Mouse (Mus musculus) intestine, embryonic 16.5 days (tissue): ENCODE measurements around the gene Prkn. TPM values are rescaled to one million over a fixed set of nuclear protein-coding genes. Genes with fewer than 3 reads are reported as not detected.

ENCODE experiments used
- ATAC-seq: fragments of 200-750 bp; cut with Nextera tagmentation; 2 replicates; pipeline ENCODE4 v1.8.0; 2017; ENCODE audit warnings: moderate TSS enrichment, moderate library complexity
- H3K27ac ChIP-seq: fragments of 300-500 bp; sonication (generic); 2 replicates; pipeline ENCODE4 v1.5.1; 2014; ENCODE audit warnings: mild to moderate bottlenecking, low read length
- H3K27me3 ChIP-seq: fragments of 300-500 bp; sonication (generic); replicated peaks from 2 replicates; pipeline ENCODE4 v1.6.1; 2014; ENCODE audit warnings: low read length, control low read depth, mixed read lengths; ENCODE audit not compliant: control insufficient read depth, insufficient read depth
- H3K36me3 ChIP-seq: fragments of 300-500 bp; sonication (generic); 2 replicates; pipeline ENCODE4 v1.6.1; 2014; ENCODE audit warnings: low read length, control low read depth; ENCODE audit not compliant: control insufficient read depth, insufficient read depth
- H3K4me1 ChIP-seq: fragments of 300-500 bp; sonication (generic); 2 replicates; pipeline ENCODE4 v1.6.1; 2014; ENCODE audit warnings: low read length, control low read depth, mixed read lengths; ENCODE audit not compliant: control insufficient read depth, insufficient read depth
- H3K4me2 ChIP-seq: fragments of 300-500 bp; sonication (generic); 2 replicates; pipeline ENCODE4 v1.6.1; 2014; ENCODE audit warnings: low read depth, low read length, control low read depth
- H3K4me3 ChIP-seq: fragments of 300-500 bp; sonication (generic); 2 replicates; pipeline ENCODE4 v1.5.1; 2014; ENCODE audit warnings: mild to moderate bottlenecking, low read length
- H3K9ac ChIP-seq: fragments of 300-500 bp; sonication (generic); 2 replicates; pipeline ENCODE4 v1.6.1; 2014; ENCODE audit warnings: low read depth, low read length
- H3K9me3 ChIP-seq: fragments of 300-500 bp; sonication (generic); 2 replicates; pipeline ENCODE4 v1.6.1; 2016; ENCODE audit warnings: low read length, control low read depth; ENCODE audit not compliant: control insufficient read depth
- WGBS: fragments of 180-500 bp; shearing (Covaris S2); extraction: QIAGEN DNeasy Blood & Tissue Kit; methylation state at CpG from one replicate; pipeline ENCODE4 v1.1.7; 2014; 5-methylcytosine and 5-hydroxymethylcytosine counted together
- polyA plus RNA-seq: library from polyadenylated mRNA; unstranded; fragments of >200 nt; fragmentation: Nextera tagmentation; extraction: Ambion mirVana; gene quantifications from 2 replicates; pipeline ENCODE4 v1.2.1, GENCODE M21; 2015

The Prkn gene
- polyA plus RNA-seq, 1 experiment from 2014 or later: 1.3 TPM

DNA sequence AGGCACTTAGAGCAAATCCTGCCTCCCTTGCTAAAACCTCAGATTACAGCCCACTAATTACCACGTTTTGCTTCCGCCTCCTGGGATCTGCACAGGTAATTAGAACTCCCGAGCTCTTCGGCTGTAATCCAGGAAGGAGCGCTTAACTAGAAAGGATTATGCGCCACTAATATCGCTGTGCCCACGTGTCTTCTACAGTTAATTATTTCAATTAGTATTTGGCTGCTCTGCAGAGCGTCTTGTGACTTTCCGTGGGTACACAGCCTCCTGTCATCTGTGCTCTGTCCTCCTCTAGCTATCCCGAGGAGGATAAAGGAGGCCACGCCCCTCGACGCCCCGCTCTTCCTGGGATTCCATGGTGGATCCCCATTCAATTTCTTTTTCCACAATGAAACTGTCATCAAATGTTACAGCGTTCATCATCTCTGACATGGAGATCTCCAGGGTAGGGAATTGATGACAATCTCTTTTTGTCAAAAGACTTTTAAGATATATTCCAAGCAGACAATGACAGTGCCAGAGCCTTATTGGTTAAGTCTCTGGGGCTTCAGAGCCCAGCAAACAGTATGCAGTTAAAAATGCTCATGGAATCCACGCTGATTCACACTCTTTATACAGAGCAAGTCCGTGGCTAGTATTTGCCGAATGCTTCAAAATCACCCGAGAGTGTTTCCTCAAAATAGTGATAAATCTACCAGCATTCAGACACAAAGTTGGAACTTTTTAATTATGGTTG, 824.6 kb downstream of the Prkn start:
- H3K4me1 ChIP-seq: no peaks in the 10 kb centered on the region
- WGBS: 32% methylated on average over 20 of the region's 20 CpGs
- no peak overlapping the region for H3K9ac ChIP-seq
- H3K4me3 ChIP-seq: peak overlapping the region; percentile 12; the same call in 1 of the 2 replicates
- no peak for ATAC-seq
- no peak overlapping the region for H3K27ac ChIP-seq
- peak overlapping the region; percentile 14; the same call in 1 of the 2 replicates for H3K4me2 ChIP-seq
- no peaks in the 10 kb centered on the region for H3K36me3 ChIP-seq
- H3K9me3 ChIP-seq: no peaks in the 10 kb centered on the region
- H3K27me3 ChIP-seq: no peaks in the 10 kb centered on the region

DNA sequence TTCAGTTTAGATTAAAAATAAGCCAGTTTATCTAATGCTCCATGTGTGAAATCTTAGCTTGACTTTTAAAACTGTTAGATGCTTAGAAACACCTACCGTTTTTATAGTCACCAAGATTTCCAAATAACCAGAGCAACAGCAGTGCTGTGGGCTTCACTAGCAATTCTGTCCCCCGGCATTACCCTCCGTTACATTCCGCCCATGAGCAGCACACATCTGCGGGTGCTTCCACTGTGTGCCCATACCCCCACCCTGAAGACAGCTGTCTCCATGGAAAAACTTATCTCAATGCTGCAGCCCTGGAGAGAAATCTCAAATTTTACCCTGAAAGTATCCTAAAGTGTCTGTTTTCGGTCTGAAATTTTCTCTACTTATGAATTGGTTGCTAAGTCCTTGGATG, 839.5 kb downstream of the Prkn start:
- Histone ChIP-seq H3K9ac (no peak overlapping the region), H3K9me3 (no peaks in the 10 kb centered on the region), H3K27ac (no peak overlapping the region), H3K36me3 (no peaks in the 10 kb centered on the region), H3K4me2 (no peak overlapping the region), H3K27me3 (no peaks in the 10 kb centered on the region), H3K4me3 (no peak overlapping the region), H3K4me1 (no peaks in the 10 kb centered on the region)
- no peak for ATAC-seq
- WGBS: 88% methylated on average over 6 of the region's 6 CpGs

DNA sequence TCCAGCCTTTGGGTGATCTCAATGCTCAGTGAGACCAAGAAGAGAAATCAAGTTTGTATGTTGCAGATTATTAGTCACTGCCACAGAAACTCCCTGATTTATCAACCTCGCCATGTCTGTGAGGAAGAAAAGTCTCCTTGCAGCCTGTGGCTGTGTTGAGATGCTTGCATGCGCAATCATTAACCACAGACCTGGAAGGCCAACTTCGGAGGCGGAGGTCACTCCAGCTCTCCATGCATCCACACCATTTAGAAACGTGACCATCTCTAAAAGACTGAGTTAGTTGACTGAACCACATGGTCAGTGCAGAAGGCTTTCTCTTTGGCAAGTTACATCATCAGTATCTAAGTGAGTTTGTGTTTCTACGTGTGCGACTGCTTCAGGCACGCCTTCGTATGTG, 840.3 kb downstream of the Prkn start:
- WGBS: 78% methylated on average over 9 of the region's 9 CpGs
- H3K27me3 ChIP-seq: no peaks in the 10 kb centered on the region
- no peak for ATAC-seq

DNA sequence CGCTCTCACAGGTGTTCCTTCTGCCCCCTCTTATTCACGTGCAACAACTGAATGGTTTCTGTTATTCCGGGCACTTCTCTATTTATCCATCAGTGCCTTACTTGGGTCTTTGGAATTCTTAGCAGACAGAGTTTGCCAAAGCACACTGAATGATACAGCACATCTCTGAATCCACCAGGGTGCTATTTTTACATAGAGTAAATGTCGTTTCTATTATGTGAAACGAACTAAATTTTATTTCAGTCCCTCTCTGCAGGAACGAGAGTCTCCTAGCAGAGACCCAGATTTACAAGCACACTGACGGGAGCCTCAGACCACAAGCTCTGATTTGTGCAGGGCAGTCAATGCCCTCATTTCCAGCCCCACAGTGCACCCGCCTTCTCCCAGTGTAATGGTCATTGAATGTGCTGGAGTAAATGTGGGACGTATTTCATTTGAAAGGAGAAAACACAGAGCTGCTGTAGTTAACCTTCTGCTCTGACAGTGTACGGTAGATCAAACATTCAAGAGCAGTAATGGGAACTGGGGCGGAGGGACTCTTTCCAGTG, 841.7 kb downstream of the Prkn start:
- H3K27ac ChIP-seq: no peak overlapping the region
- H3K36me3 ChIP-seq: no peaks in the 10 kb centered on the region
- no peaks in the 10 kb centered on the region for H3K4me1 ChIP-seq
- no peaks in the 10 kb centered on the region for H3K9me3 ChIP-seq
- 56% methylated on average over 11 of the region's 11 CpGs for WGBS
- ATAC-seq: no peak
- H3K4me2 ChIP-seq: no peak overlapping the region
- no peak overlapping the region for H3K9ac ChIP-seq
- H3K27me3 ChIP-seq: no peaks in the 10 kb centered on the region
- H3K4me3 ChIP-seq: no peak overlapping the region

More for the DNA sequence above, 840.3 kb downstream of the Prkn start:
- H3K4me2 ChIP-seq: no peak overlapping the region
- H3K9ac ChIP-seq: no peak overlapping the region
- no peaks in the 10 kb centered on the region for H3K36me3 ChIP-seq
- H3K4me3 ChIP-seq: no peak overlapping the region
- no peak overlapping the region for H3K27ac ChIP-seq
- H3K9me3 ChIP-seq: no peaks in the 10 kb centered on the region
- no peaks in the 10 kb centered on the region for H3K4me1 ChIP-seq

DNA sequence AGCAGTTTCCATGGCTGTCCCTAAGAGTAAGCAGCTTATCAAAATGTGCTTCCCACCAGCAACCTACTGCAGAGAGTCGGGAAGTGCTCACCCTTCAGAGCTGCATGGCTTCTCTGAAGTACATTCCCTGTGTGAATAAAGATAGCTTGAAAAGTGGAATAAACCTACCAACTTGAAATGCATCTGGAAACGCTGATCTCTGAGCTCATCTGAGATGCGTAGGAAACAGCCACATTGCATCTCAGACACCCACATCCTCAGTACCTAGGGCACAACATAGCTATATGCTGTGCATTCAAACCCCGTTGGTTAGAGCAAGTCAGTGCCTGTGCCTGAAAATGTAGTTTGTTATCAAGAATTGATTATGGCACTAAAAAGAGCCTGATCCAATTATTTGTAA, 864.8 kb downstream of the Prkn start:
- H3K4me1 ChIP-seq: no peaks in the 10 kb centered on the region
- no peak overlapping the region for H3K9ac ChIP-seq
- H3K27me3 ChIP-seq: no peaks in the 10 kb centered on the region
- H3K4me2 ChIP-seq: no peak overlapping the region
- no peaks in the 10 kb centered on the region for H3K9me3 ChIP-seq
- no peaks in the 10 kb centered on the region for H3K36me3 ChIP-seq
- no peak overlapping the region for H3K4me3 ChIP-seq
- WGBS: 84% methylated on average over 4 of the region's 4 CpGs
- ATAC-seq: no peak
- H3K27ac ChIP-seq: no peak overlapping the region

DNA sequence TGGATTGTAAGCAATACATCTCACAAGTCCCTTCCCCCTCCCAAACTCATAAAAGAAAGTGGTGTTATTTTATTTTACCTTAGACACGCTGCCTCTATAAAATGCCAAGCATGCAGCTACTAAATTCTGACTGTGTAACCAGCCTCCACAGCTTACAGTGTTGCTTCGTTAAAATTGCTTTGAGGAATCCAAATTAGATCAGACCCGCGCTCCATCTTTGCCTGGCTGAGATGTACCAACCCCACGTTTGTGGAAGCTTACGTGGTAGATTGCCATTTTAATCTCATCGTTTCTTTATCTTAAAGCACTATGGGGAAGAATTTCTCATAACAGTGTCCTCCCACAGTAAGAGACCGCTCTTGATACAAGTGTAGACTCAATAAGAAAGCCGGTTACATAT, 865.6 kb downstream of the Prkn start:
- no peak overlapping the region for H3K4me3 ChIP-seq
- no peak for ATAC-seq

DNA sequence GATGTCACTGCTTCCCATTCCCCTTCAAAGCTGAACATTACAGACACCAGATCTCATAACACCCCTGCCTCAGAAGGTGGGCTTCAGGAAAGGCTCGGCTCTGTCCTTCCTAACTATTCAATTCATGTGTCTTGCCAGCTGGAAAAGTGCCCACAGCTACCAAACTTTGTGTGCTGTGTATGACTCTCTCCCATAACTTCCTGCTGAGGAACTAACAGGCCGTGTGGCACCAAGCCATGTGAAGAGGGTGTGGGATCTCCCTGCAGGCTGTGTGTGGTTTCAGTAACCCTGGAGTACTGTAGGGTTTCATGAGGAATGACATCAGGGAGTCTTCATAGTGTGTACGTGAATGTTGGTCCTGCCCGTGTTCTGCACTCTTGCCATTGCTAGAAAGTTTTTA, 871.9 kb downstream of the Prkn start:
- WGBS: 66% methylated on average over 4 of the region's 4 CpGs

More for the DNA sequence above, 865.6 kb downstream of the Prkn start:
- Histone ChIP-seq H3K27ac (no peak overlapping the region), H3K4me2 (no peak overlapping the region), H3K36me3 (no peaks in the 10 kb centered on the region), H3K9ac (no peak overlapping the region), H3K9me3 (no peaks in the 10 kb centered on the region), H3K4me1 (no peaks in the 10 kb centered on the region), H3K27me3 (no peaks in the 10 kb centered on the region)
- 81% methylated on average over 9 of the region's 9 CpGs for WGBS

DNA sequence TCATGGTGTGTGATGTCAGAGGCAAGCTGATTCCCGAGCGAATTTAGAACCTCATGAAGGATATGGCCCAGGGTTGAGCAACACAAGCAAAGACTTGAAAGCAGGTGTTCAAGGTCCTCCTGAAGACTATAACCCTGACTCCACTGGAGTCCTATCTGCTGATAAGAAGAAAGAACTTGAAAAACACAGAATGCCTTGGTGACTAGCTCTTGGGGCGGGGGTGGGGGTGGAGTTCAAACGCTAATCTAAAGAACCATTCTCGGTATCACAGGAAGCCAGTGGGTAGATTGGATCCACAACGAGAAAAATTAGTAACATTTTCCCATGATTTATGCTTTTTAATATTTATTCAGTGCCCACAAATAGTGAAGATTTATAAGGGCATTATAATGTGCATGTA, 879.6 kb downstream of the Prkn start:
- no peak for ATAC-seq

More for the DNA sequence above, 871.9 kb downstream of the Prkn start:
- ATAC-seq: no peak
- H3K27ac ChIP-seq: no peak overlapping the region
- no peaks in the 10 kb centered on the region for H3K27me3 ChIP-seq
- H3K9ac ChIP-seq: no peak overlapping the region
- no peaks in the 10 kb centered on the region for H3K4me1 ChIP-seq
- no peaks in the 10 kb centered on the region for H3K36me3 ChIP-seq
- H3K4me3 ChIP-seq: no peak overlapping the region
- H3K9me3 ChIP-seq: no peaks in the 10 kb centered on the region
- H3K4me2 ChIP-seq: no peak overlapping the region

DNA sequence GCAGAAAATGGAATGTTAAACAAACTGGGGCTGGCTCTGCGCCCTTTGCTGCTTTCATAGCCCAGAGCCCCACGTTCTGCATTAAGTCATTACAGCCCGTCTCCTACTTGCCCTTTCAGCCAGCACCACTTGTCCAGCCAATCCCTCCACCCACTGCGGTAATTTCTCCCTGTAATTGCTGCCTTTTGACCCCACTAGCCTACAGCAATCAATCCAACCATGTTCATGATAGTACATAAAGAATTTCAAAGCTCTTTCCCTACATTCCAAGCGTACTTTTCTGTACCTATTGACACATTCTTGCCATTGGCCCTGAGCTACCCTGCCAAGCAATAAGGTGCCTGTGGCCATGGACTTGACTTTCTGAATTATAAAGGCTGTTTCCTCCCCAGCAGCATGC, 881.7 kb downstream of the Prkn start:
- no peak for ATAC-seq
- H3K4me3 ChIP-seq: no peak overlapping the region

More for the DNA sequence above, 879.6 kb downstream of the Prkn start:
- Histone ChIP-seq H3K4me3 (no peak overlapping the region), H3K9ac (no peak overlapping the region), H3K9me3 (no peaks in the 10 kb centered on the region), H3K4me1 (0 out of 2 replicates have a peak, but pooled peaks cover 3% of the 10 kb centered on the region), H3K27ac (no peak overlapping the region), H3K4me2 (no peak overlapping the region), H3K36me3 (no peaks in the 10 kb centered on the region), H3K27me3 (no peaks in the 10 kb centered on the region)
- WGBS: 74% methylated on average over 6 of the region's 6 CpGs

More for the DNA sequence above, 881.7 kb downstream of the Prkn start:
- no peaks in the 10 kb centered on the region for H3K9me3 ChIP-seq
- H3K9ac ChIP-seq: no peak overlapping the region
- H3K27me3 ChIP-seq: no peaks in the 10 kb centered on the region
- H3K27ac ChIP-seq: no peak overlapping the region
- H3K4me1 ChIP-seq: 0 out of 2 replicates have a peak, but pooled peaks cover 3% of the 10 kb centered on the region
- WGBS: 41% methylated on average over 5 of the region's 5 CpGs
- no peaks in the 10 kb centered on the region for H3K36me3 ChIP-seq
- no peak overlapping the region for H3K4me2 ChIP-seq
